Mouse (Mus musculus): Measurements from ENCODE around the gene Sbf2.
"Not testable (repeated sequence)": the region's sequence is repeated elsewhere in the genome, so short reads cannot be mapped to it uniquely, and the experiment has no call there.

Sbf2 gene

DNA sequence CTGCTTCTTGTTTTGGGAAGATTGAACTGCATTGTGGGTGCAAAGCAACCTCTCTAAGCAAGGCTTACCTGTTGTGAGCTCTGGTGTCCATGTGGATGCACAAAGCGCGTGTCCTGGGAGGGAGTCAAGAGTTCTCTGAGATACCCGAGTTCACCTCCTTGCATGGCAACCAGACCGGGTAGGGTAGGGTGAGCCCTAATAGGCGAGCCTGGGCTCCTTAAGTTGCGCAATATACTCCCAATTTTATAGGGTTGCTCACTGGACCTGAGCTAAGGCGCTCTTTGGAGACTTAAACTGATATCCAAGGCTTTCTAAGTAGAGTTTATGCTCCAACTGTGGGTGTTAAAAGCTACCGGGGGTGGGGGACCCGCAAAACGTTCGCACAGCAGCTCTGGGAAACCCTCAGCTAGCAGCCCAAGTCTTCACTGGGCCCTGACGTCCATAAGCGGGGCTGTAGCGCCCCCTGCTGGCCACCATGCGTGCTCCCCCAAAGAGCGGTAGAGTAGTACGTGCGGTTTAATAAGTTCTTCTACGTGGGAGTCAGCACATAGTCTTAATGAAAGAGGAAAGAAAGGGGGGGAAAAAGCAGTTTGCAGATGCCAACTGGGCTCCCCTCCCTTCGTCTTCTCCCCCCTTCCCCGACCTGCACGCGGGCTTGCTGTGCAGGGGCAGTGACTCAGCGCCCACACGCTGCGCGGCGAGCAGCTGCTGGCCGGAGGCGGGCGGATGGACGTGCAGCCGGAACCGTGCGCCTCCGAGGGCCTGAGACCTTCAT is 15.4 kb upstream of the Sbf2 start:
- DNase-seq (ENCODE audit: low spot score in 2 of 2), result peak; percentile 69 to 79

GRCm38 (mm10) chr7:110628611-110629354 is 14.1 kb upstream of the Sbf2 start:
- no peak for DNase-seq (ENCODE audit: low spot score in 2 of 2)

GRCm38 (mm10) chr7:110628273-110628600 is 13.5 kb upstream of the Sbf2 start:
- DNase-seq (ENCODE audit: low spot score in 2 of 2), result no peak

DNA sequence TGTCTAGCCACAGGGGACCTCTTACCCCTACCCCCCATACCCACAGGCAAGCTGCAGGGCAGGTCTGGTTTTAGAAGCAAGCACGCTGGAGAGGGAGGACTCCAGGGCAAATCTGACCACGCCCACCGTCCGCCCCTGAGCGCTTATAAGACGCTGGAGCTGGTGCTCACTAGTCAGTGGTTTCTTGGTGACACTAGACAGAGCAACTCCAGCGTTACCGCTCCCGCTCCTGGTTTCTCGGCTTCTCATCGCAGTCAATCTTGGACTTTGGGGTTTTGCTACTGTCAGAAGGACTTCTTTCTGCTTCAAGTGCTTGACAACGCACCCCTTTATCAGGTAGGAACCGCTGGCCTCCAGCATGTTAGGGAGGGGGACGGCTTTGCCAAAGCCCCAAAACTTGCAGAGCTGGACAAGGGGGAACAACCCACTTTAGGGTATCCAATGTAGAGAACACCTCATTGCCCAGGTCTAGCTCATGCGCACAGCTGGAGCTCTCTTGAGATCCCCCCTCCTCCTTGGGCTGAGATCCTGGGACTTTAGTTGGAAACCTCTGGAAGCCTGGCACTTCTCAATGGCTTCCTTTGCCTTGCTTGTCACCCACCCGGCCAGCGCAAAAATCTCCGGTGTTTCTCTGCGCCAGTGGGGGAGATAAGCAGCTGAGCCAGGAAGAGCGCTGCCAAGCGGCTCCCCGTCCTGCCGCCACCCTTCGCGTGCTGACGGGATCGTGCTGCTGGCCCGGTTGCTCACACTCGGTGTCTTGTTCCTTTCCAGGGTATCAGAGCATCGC is 13.0 kb upstream of the Sbf2 start, which contains the start of gene Adm:
Adm (plus strand) TSS at position 176 of the 787 bp plus-strand sequence.
- DNase-seq (ENCODE audit: low spot score in 2 of 2), result peak in 1 of 2 experiments; percentile 45

- DNase-seq (ENCODE audit: low spot score in 2 of 2), result no peak
These were observed 12.4 kb upstream of the Sbf2 start for GRCm38 (mm10) chr7:110627099-110627482.

DNA sequence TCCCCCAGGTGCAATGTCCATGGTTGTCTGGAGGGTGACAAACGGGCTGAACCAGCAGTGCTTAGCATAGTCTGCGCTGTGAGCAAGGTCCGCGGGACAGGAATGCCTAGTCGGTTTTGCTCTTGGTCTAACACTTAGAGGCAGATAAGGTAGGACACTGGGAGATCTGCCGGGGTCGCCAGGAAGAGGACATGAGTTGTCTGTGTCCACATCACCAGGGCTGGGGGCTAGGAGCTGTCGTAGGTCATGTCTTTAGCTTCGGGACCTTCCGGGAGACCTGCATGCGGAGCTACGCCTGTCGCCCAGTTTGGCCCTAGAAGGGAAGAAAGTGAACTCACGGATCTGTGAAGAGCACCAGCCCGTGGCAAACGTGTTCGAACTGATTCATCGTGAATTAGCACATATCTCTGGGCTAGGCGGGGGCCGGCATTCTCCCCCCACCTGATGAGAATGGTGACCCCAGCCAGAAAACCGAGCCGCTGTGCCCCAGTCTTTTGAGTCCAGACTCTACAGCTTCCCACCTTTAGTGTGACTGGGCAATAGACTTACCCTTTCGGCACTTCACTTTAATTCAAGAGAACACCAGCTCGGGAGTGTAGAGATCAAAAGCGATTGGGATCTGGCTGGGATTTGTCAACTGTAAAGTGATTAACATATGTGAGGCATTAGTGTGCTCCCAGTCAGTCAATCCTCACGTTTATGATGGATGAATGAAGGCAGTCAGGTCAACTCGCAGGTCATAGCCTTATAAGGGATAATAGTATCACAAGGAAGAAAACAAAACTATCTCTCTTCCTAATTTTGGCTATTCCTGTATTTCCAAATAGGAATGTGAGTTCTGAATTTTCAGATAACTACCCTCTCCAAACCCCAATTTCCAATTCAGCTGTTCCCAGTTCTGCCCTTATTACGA is 11.7 kb upstream of the Sbf2 start:
- DNase-seq (ENCODE audit: low spot score in 2 of 2), result no peak

- DNase-seq (ENCODE audit: low spot score in 2 of 2), result no peak
These were observed 10.8 kb upstream of the Sbf2 start for GRCm38 (mm10) chr7:110625489-110625888.

GRCm38 (mm10) chr7:110624961-110625360 is 10.2 kb upstream of the Sbf2 start:
- no peak for DNase-seq (ENCODE audit: low spot score in 2 of 2)

DNA sequence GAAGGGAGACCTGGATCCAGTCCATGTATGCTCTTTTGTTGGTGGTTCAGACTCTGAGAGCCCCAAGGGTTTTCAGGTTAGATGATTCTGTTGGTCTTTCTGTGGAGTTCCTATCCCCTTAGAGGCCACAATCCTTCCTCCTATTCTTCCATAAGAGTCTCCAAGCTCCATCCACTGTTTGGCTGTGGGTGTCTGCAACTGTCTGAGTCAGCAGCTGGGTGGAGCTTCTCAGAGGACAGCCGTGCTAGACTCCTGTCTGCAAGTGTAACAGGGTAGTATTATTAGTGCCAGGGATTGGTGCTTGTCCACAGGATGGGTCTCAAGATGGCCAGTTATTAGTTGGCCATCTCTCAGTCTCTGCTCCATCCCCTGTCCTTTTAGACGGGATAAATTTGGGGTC is 9.3 kb upstream of the Sbf2 start:
- no peak for DNase-seq (ENCODE audit: low spot score in 2 of 2)

DNA sequence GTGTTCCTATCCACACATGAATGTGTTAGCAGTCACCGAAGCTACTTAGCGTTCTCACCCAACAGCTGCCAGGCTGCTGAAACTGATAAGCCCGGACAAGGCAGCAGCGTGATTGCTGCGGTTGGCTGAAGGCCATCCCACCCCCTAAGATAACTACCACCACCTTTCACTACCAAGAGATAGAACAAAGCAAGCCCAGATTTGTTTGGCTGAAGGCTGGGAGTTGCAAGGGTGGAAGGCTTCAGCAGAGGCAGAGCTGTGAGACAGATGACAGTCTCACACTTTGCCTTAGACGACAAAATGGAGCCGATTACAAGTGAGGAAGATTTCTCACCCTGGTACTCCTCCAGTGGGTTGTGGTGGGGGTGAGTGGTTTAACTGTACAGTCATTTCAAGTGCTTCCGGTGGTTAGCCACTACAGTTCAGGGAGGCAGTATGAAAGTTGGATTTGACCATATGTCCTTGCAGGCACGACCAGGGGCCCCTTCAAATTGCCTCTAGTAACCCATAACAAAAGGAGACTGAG is 4.4 kb upstream of the Sbf2 start:
- no peak for DNase-seq (ENCODE audit: low spot score in 2 of 2)

- DNase-seq (ENCODE audit: low spot score in 2 of 2), result no peak
These were observed 1.1 kb upstream of the Sbf2 start for GRCm38 (mm10) chr7:110615792-110616191.

DNA sequence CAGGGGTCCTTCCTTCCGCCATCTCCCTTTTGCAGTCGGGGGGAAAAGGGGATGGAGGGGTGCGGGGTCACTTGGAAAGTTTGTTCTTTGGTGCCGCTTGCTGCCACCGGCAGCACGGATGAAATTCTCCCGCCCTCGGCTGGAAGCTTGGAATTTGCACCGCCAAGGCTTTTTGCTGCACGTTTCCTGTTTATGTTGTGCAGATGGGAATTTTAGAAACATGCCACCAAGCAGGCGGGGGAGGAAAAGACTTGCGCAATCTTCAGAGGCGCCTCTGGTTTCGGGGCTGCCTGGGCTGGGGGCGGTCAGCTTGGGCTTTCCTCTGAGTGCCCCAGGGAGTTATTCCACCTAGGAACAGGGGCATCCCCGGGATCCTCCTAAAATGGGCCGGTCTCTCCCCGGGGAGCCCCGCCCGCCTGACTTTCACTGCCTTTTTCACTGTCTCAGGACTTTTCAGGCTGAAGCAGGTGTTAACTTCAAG is 469 bp upstream of the Sbf2 start:
- peak in 1 of 2 experiments; percentile 45 for DNase-seq (ENCODE audit: low spot score in 2 of 2)

DNA sequence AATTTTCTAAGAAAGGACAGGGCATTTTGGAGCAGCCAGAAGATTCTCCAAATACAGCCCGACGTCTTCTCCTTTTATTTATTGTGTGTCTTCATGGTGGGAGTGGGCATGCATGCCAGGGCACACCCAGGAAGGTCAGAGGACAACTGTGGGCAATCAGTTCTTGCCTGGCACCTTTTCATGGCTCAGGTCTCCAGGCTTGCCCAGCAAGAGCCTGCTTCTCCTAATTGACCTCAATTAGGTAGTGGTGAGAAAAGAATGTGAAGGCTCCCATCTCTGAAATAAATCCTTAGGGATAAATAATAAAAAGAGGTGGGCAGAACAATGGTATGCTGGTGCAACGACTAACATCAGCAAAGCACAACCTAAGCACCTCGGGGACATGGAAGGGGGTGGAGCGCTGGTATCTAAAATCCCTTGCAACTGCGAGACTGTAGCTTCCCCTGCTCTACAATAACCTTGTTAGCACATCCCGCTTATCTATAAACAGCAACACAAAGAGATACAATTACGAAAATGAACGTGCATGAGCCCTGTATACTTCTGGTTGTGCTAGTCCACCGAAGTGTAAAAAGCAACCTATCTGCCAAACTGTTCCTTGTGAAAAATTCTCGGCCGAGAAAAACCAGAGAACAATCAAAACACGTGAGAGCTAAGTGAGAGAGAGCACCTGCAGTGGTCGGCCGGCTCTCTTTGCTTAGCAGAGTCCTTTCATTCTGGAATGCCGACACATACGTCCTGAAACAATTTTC is 1.2 kb downstream of the Sbf2 start:
- DNase-seq (ENCODE audit: low spot score in 2 of 2), result no peak

GRCm38 (mm10) chr7:110606906-110607305 is 7.8 kb downstream of the Sbf2 start:
- DNase-seq (ENCODE audit: low spot score in 2 of 2), result no peak

DNA sequence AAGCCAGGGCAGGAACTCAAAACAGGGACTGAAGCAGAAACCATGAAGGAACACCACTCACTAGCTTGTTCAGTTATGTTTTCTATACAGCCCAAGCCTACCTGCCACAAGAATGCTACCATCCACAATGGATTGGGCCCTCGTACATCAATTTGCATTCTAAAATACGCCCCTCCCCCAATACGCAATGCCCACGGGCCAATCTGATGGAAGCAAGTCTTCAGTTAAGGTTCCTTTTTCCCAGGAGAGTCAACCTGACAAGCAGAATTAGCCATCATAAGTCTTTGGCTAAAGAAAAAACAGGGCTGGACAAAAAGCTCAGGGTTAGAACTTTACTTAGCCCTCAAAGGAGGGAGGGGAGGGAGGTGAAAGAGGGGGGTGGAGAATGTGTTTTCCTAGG is 9.2 kb downstream of the Sbf2 start:
- DNase-seq (ENCODE audit: low spot score in 2 of 2), result no peak

- no peak for DNase-seq (ENCODE audit: low spot score in 2 of 2)
These were observed 17.6 kb downstream of the Sbf2 start for GRCm38 (mm10) chr7:110597141-110597540.

DNA sequence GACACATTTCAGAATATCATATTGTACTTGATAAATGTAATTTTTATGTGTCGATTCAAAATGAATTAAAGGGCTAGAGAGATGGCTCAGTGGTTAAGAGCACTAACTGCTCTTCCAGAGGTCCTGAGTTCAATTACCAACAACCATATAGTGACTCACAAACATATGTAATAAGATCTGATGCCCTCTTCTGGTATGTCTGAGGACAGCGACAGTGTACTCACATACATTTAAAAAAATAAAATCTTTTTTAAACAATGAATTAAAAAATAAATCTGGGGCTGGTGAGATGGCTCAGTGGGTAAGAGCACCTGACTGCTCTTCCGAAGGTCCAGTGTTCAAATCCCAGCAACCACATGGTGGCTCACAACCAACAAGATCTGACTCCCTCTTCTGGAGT is 20.7 kb downstream of the Sbf2 start:
- DNase-seq (ENCODE audit: low spot score in 2 of 2), result not testable (repeated sequence)

DNA sequence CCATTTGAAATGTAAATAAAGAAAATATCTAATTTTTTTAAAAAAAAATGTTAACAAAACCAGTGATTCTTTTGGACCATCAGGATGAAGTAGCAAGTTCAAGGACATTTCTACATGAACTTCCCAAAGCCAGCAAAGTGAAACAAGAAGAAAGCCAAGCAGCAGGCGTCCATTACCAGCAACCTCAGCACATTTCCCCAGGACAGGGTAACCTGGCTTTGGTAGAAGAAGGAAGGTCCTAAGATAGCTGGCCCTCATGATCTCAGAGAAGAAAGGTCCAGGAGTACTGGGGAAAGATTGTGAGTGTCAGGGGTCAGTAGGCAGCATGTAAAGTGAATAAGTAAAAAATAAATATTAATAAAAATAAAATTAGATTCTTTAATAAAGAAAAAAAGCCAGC is 27.0 kb downstream of the Sbf2 start:
- DNase-seq (ENCODE audit: low spot score in 2 of 2), result no peak

GRCm38 (mm10) chr7:110585250-110585649 is 29.5 kb downstream of the Sbf2 start:
- DNase-seq (ENCODE audit: low spot score in 2 of 2), result no peak

DNA sequence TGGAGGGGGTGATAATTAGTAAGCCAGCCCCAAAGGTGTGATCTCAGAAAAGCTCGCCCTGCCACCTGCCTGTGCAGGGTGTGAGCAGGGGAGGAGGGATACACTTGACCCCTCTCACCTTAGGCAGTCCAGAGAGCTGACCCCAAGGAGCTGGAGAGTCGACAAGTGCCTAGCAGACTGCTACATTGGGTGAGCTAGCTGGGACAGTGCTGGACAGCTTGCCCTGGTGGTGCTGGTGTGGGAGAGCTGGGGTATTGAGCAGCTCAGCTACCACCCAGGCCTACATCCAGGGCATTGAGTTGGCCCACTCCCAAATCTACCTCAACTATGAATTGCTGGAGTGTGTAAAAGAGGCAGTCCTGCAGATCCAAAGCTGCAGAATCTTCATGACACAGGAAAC is 30.6 kb downstream of the Sbf2 start:
- no peak for DNase-seq (ENCODE audit: low spot score in 2 of 2)

All from frontal cortex, postnatal 10 days (tissue).